Mouse (Mus musculus) neural tube, embryonic 12.5 days (tissue): ENCODE data around the gene Fst. TPM values are rescaled to one million over a fixed set of nuclear protein-coding genes. Genes with fewer than 3 reads are reported as not detected.

Source experiments
- ATAC-seq: fragments of 200-750 bp; cut with Nextera tagmentation; 2 replicates; pipeline ENCODE4 v1.8.0; 2017; ENCODE audit warnings: low read depth, mild to moderate bottlenecking, moderate TSS enrichment, moderate library complexity; ENCODE audit not compliant: low FRiP score
- H3K27ac ChIP-seq: fragments of 300-500 bp; sonication (generic); 2 replicates; pipeline ENCODE4 v1.5.1; 2016
- H3K27me3 ChIP-seq: fragments of 300-500 bp; sonication (generic); replicated peaks from 2 replicates; pipeline ENCODE4 v1.6.1; 2016; ENCODE audit warnings: mild to moderate bottlenecking
- H3K36me3 ChIP-seq: fragments of 300-500 bp; sonication (generic); 2 replicates; pipeline ENCODE4 v1.6.1; 2016; ENCODE audit warnings: mild to moderate bottlenecking
- H3K4me1 ChIP-seq: fragments of 300-500 bp; sonication (generic); 2 replicates; pipeline ENCODE4 v1.6.1; 2016
- H3K4me2 ChIP-seq: fragments of 300-500 bp; sonication (generic); replicated peaks from 2 replicates; pipeline ENCODE4 v1.6.1; 2016; ENCODE audit warnings: mild to moderate bottlenecking
- H3K4me3 ChIP-seq: fragments of 300-500 bp; sonication (generic); 2 replicates; pipeline ENCODE4 v1.5.1; 2016
- H3K9ac ChIP-seq: fragments of 300-500 bp; sonication (generic); 2 replicates; pipeline ENCODE4 v1.6.1; 2016; ENCODE audit warnings: mild to moderate bottlenecking
- H3K9me3 ChIP-seq: fragments of 300-500 bp; sonication (generic); 2 replicates; pipeline ENCODE4 v1.6.1; 2016; ENCODE audit warnings: mild to moderate bottlenecking
- WGBS: fragments of 180-500 bp; shearing (Covaris S2); methylation state at CpG from one replicate; pipeline ENCODE4 v1.1.7; 2016; 5-methylcytosine and 5-hydroxymethylcytosine counted together
- polyA plus RNA-seq: library from polyadenylated mRNA; unstranded; fragments of >200 nt; fragmentation: Nextera tagmentation; extraction: Ambion mirVana; gene quantifications from 2 replicates; pipeline ENCODE4 v1.2.1, GENCODE M21; 2016

Gene Fst
- polyA plus RNA-seq, 1 experiment from 2014 or later: 15.5 TPM

DNA sequence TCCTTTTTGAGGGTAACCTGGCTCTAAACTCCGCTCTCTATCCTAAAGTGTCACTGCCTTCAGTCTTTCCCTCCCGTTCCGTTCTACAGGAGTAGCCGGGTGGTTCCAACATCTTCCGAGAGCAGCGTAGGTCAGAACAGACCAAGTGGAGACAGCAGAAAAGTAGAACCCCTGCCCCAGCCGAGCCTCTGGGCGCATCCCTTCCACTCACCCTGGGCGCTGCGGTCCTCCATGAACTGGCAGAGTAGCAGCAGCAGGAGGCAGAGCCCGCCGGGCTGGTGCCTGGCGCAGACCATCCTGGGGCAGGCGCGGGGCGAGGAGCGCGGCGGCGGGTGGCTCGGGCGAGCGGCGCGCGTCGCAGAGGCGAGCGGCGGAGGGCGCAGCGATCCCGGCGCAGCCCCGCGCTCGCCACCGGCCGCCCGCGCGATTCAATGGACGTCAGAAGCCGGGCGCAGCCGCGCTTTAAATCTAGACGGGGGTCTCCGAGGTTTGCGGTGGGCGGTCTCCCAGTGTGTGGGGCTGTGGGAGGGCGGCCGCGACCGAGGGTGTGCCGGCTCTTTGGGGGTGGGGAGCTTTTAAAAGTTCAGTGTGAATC, 363 bp downstream of the Fst start:
- Histone ChIP-seq H3K9ac (peak overlapping the region; percentile 62), H3K27me3 (peaks cover 30% of the 10 kb centered on the region), H3K9me3 (no peaks in the 10 kb centered on the region), H3K27ac (0 out of 2 replicates have a peak overlapping the region, but pooled peaks have one; percentile 22), H3K36me3 (no peaks in the 10 kb centered on the region), H3K4me1 (peaks cover 35% of the 10 kb centered on the region), H3K4me2 (peak overlapping the region; percentile 91), H3K4me3 (peak overlapping the region; percentile 54)
- under 1% methylated on average over 55 of the region's 56 CpGs for WGBS
- peak; percentile 69 for ATAC-seq

DNA sequence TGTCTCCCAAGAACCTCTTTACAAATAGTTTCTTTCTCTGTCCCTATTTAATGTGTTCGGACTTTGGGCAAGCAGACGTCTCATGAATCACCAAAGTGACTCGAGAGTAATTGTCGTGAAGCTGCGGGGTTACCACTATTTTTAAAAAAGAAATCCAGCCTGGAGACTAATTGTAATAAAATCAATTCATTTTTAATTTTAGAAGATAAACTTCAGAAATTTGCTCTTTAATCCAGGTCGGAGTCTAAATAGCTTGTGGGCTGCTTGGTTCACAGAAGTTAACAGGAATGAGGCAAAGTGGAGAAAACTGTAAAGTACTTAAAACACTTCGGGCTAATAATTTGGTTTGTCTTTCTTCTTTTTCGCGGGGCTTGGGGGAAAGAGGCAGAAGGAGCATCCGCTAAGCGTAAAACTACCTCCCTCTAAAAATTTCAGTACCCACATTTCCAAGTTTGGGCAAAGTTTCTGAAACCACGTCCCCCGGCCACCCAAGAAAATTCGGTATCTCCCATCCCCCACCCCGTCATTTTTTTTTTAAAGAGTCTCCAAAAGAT, 1.1 kb downstream of the Fst start:
- 1% methylated on average over 15 of the region's 15 CpGs for WGBS
- H3K9ac ChIP-seq: peak overlapping the region; percentile 46; the same call in 1 of the 2 replicates

DNA sequence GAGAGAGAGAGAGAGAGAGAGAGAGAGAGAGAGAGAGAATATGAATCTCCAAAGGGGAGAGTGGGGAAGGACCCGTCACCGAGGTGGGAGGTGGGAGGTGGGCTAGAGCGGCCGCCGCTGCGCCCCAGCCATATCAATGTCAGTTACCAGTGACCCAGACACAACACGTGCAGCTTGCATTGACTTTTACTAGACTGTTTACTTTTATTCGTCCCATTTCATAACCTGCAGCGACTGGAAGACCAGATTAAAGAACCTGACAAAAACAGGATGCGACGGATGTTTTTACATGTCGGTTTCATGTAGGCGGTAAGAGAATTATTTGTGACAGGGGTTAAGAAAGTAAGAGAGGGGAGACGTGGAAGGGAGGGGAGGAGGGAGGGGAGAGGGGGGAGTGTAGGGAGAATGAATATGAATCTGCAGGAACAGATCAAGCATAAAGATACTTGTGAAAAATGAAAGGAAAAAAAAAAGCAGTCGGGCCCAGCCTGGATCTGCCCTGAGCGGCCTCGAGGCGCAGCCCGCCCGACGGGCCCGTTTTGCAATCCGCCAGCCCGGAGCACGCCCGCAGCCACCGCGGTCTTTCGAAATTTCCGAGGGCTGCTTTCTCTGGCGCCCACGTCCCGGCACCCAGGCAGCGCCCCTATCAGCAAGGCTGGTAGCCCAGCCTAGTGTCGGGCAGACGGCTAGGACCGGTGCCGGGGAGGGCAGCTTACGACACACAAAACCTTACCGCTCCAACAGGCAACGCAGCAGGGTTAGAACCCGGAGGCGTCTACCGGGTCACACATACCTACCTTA, 1.8 kb downstream of the Fst start:
- ATAC-seq: no peak
- H3K36me3 ChIP-seq: no peaks in the 10 kb centered on the region
- H3K9me3 ChIP-seq: no peaks in the 10 kb centered on the region
- H3K27me3 ChIP-seq: peaks cover 30% of the 10 kb centered on the region
- H3K9ac ChIP-seq: peak overlapping the region; percentile 46; the same call in 1 of the 2 replicates
- H3K27ac ChIP-seq: no peak overlapping the region
- peak overlapping the region; percentile 54 for H3K4me3 ChIP-seq
- under 1% methylated on average over 44 of the region's 44 CpGs for WGBS
- peaks cover 35% of the 10 kb centered on the region for H3K4me1 ChIP-seq
- peak overlapping the region; percentile 91 for H3K4me2 ChIP-seq

More for the DNA sequence above, 1.1 kb downstream of the Fst start:
- no peaks in the 10 kb centered on the region for H3K36me3 ChIP-seq
- peak overlapping the region; percentile 91 for H3K4me2 ChIP-seq
- peaks cover 30% of the 10 kb centered on the region for H3K27me3 ChIP-seq
- peaks cover 35% of the 10 kb centered on the region for H3K4me1 ChIP-seq
- H3K27ac ChIP-seq: no peak overlapping the region
- ATAC-seq: no peak
- peak overlapping the region; percentile 54 for H3K4me3 ChIP-seq
- H3K9me3 ChIP-seq: no peaks in the 10 kb centered on the region

DNA sequence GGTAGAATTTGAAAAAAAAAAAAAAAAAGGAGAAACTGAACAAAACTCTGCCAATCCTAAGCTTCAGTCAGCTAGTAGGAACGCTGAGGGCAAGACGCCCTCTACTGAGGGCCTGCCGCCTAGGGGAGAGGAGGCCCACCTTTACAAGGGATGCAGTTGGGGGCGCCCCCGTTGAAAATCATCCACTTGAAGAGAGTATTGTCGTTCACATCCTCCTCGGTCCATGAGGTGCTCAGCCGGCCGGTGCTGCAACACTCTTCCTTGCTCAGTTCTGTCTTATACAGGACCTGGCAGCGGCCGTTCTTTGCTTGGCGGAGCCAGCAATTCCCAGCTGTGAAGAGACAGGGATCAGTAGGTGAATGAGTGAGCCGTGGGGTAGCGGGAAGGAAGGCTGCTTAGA, 2.5 kb downstream of the Fst start:
- ATAC-seq: no peak
- Histone ChIP-seq H3K9me3 (no peaks in the 10 kb centered on the region), H3K4me2 (peak overlapping the region; percentile 91), H3K36me3 (no peaks in the 10 kb centered on the region), H3K4me3 (peak overlapping the region; percentile 54), H3K9ac (peak overlapping the region; percentile 46; the same call in 1 of the 2 replicates), H3K27ac (no peak overlapping the region), H3K27me3 (peaks cover 30% of the 10 kb centered on the region), H3K4me1 (peaks cover 35% of the 10 kb centered on the region)
- WGBS: 2% methylated on average over 14 of the region's 14 CpGs

DNA sequence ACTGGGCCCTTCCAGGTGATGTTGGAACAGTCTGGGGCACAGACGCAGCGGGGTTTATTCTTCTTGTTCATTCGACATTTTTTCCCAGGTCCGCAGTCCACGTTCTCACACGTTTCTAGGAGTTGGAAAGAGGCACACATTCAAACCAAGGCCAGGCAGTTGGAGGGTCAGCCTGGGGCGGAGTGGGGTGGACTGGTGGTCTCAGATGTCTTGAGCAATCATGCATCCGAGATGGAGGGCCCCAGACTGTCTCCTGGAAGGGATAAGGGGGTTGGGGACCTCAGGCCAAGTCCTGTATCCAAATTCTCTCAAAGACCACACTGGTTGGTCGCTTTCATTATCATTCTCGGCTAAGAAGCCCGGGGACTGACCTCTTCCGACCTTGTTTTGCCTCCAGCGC, 3.0 kb downstream of the Fst start:
- Histone ChIP-seq H3K4me3 (peak overlapping the region; percentile 54; the same call in 1 of the 2 replicates), H3K4me2 (peak overlapping the region; percentile 91), H3K4me1 (peaks cover 35% of the 10 kb centered on the region), H3K27me3 (peaks cover 30% of the 10 kb centered on the region), H3K36me3 (no peaks in the 10 kb centered on the region), H3K27ac (no peak overlapping the region), H3K9ac (no peak overlapping the region), H3K9me3 (no peaks in the 10 kb centered on the region)
- WGBS: 47% methylated on average over 13 of the region's 13 CpGs
- no peak for ATAC-seq

DNA sequence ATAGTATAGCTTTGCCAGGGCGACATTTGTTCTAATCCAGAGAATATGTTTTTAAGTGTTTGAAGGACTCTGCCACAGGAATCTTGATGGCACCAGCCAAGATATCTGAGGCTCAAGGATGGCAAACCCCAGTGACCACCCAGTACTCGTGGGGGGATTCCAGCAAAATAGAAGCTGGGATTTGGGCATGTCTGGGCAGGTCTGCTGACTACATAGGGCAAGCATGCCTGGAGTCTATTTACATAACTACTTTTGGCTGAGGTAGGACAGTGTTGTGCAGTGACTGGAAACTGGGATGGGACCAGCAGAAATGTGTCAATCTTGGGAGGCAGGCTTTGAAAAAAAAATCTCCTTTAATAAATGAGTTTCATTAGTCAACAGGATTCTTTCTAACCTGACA, 11.5 kb downstream of the Fst start:
- Histone ChIP-seq H3K9ac (no peak overlapping the region), H3K27me3 (no peaks in the 10 kb centered on the region), H3K4me2 (no peak overlapping the region), H3K27ac (no peak overlapping the region), H3K9me3 (no peaks in the 10 kb centered on the region), H3K4me1 (no peaks in the 10 kb centered on the region), H3K4me3 (no peak overlapping the region), H3K36me3 (no peaks in the 10 kb centered on the region)
- WGBS: 80% methylated on average over 2 of the region's 2 CpGs
- ATAC-seq: no peak

DNA sequence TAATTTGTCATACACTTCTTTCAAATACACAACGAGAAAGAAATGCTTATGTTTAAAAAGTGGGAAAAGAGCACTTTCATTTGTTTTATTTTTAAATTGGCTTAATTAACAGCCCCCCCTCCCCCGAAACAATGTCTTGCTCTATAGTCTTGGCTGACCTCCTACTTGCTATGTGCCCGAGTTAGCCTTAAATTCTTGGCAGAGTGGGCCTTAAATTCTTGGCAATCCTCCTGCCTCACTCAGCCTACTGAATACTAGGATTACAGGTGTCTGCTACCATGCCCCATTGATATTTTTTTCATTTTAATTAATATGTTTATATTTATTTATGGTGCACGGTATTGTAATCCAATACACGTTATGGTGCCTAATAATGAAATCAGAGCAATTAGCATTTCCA, 26.3 kb downstream of the Fst start:
- 83% methylated on average over 5 of the region's 5 CpGs for WGBS
- H3K4me1 ChIP-seq: no peaks in the 10 kb centered on the region
- H3K27me3 ChIP-seq: no peaks in the 10 kb centered on the region
- H3K4me2 ChIP-seq: no peak overlapping the region
- no peaks in the 10 kb centered on the region for H3K36me3 ChIP-seq
- no peak for ATAC-seq
- no peak overlapping the region for H3K27ac ChIP-seq
- H3K9ac ChIP-seq: no peak overlapping the region
- H3K4me3 ChIP-seq: no peak overlapping the region
- no peaks in the 10 kb centered on the region for H3K9me3 ChIP-seq

DNA sequence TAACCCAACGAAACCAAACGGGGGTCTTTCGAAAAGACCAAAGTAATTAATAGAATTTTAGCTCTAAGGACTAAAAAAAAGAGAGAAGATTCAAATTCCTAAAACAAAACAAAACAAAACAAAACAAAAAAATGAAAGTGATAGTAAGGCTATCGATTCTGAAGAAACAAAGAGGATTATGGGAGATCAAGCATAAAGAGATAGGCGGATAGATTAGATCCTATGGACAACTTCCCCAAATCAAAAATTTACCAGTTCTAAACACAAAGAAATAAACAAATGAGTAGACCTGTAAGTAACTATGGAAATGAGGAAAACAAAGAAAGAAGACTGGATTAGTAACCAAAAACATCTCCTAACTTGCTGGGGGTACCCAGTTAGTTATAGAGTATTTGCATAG, 33.5 kb downstream of the Fst start:
- ATAC-seq: no peak
- no peak overlapping the region for H3K27ac ChIP-seq
- WGBS: 94% methylated on average over 5 of the region's 5 CpGs
- no peak overlapping the region for H3K4me2 ChIP-seq
- H3K9me3 ChIP-seq: no peaks in the 10 kb centered on the region
- no peaks in the 10 kb centered on the region for H3K36me3 ChIP-seq
- H3K9ac ChIP-seq: no peak overlapping the region
- H3K27me3 ChIP-seq: no peaks in the 10 kb centered on the region
- no peak overlapping the region for H3K4me3 ChIP-seq
- no peaks in the 10 kb centered on the region for H3K4me1 ChIP-seq

DNA sequence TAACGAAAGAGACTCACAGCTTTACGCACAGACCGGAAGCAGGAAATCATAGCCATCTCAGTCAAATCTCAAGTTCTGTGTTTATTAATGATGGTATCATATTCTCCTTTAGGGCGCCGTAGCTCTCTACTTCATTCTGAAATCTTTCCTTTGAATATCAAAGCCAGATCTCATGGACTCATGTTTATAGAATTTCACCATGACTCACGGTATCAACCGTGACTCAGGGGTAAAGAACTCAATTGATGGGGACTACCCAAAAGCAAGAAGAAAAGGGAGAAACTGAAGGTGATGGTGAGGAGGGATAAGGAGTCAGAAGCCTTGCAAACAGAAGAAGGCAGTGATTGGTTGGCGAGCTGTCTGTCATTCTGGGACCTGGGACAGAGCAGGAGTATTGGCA, 38.5 kb downstream of the Fst start:
- H3K9ac ChIP-seq: no peak overlapping the region
- H3K36me3 ChIP-seq: no peaks in the 10 kb centered on the region
- H3K27ac ChIP-seq: no peak overlapping the region
- WGBS: 88% methylated on average over 8 of the region's 8 CpGs
- no peaks in the 10 kb centered on the region for H3K27me3 ChIP-seq
- no peak overlapping the region for H3K4me2 ChIP-seq
- no peaks in the 10 kb centered on the region for H3K9me3 ChIP-seq
- H3K4me1 ChIP-seq: no peaks in the 10 kb centered on the region
- no peak overlapping the region for H3K4me3 ChIP-seq
- ATAC-seq: no peak

DNA sequence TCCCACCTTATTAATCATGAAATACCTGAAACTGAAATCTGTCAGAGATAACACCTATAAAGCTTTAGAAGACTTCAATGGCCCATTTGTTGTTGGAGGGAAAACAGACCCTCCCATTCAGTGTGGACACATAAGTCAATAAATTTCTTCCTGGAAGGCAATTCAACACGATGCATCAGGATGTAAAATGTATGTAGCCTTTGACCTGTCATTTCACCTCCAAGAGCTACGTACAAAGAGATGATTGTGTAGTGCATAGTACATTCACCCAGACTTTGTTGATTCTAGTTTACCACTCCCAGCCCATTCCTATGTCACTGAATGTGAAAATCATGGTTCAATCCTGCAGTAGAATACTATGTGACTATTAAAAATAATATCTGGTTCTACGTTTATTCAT, 39.4 kb downstream of the Fst start:
- WGBS: 70% methylated on average over 3 of the region's 3 CpGs
- no peaks in the 10 kb centered on the region for H3K9me3 ChIP-seq
- no peak for ATAC-seq

DNA sequence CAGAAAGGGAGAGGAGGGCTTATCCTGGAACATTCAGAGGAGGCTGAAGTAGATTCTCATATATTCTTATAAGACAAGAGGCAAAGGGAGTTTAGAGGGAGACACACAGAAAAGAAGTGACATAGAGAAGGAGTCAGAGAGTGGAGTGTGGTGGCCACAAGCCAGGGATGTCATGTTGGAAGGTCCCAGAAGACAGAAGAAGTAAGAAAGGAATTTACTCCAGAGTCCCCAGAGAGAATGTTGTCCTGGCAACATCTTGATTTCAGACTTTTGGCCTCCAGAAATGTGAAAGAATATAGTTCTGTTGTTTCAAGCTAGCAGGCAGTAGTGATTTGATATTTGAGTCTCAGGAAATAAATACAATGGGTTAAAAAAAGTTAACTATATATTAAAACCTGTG, 46.4 kb downstream of the Fst start:
- Histone ChIP-seq H3K4me1 (no peaks in the 10 kb centered on the region), H3K27me3 (no peaks in the 10 kb centered on the region), H3K9ac (no peak overlapping the region), H3K36me3 (no peaks in the 10 kb centered on the region), H3K9me3 (no peaks in the 10 kb centered on the region), H3K27ac (no peak overlapping the region), H3K4me2 (no peak overlapping the region), H3K4me3 (no peak overlapping the region)
- ATAC-seq: no peak

More for the DNA sequence above, 39.4 kb downstream of the Fst start:
- Histone ChIP-seq H3K27me3 (no peaks in the 10 kb centered on the region), H3K27ac (no peak overlapping the region), H3K9ac (no peak overlapping the region), H3K4me2 (no peak overlapping the region), H3K4me3 (no peak overlapping the region), H3K4me1 (no peaks in the 10 kb centered on the region), H3K36me3 (no peaks in the 10 kb centered on the region)

DNA sequence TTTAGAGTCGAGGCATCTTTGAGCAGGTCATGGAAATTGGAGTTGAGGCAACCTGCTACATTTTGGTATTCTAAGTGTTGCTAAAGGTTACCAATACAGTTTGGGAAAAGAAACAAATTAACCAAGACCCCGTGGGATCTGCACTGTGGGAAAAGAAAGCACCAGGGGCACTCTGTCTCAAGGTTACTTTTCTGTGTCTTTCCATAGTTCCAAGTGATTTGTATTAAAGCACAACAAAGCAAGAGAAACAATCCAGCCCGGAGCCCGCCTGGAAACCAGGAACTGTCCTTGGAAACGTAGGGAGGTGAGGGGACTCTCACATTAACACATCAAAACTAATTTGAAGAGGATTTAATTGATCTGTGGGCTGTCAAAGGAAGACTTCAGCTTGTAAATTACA, 51.9 kb downstream of the Fst start:
- Histone ChIP-seq H3K4me1 (no peaks in the 10 kb centered on the region), H3K4me3 (no peak overlapping the region), H3K36me3 (no peaks in the 10 kb centered on the region), H3K9ac (no peak overlapping the region), H3K4me2 (0 out of 2 replicates have a peak overlapping the region, but pooled peaks have one; percentile 1), H3K27me3 (no peaks in the 10 kb centered on the region), H3K27ac (no peak overlapping the region), H3K9me3 (no peaks in the 10 kb centered on the region)
- no peak for ATAC-seq
- WGBS: 3% methylated on average over 5 of the region's 5 CpGs
